Mouse (Mus musculus) CH12.LX (cell line): Measurements from ENCODE around the gene Arih1. TPM values are rescaled to one million over a fixed set of nuclear protein-coding genes. Genes with fewer than 3 reads are reported as not detected.

Experiments
- DNase-seq: peaks from one replicate; pipeline ENCODE4 v3.0.0-alpha.2; 2013; ENCODE audit errors: extremely low read depth
- H3K27ac ChIP-seq: 2 replicates; pipeline ENCODE4 v1.5.1; 2012; ENCODE audit warnings: low read depth, mild to moderate bottlenecking, control low read depth, moderate library complexity; ENCODE audit not compliant: insufficient read depth
- H3K27me3 ChIP-seq: replicated peaks from 2 replicates; pipeline ENCODE3; 2012; ENCODE audit warnings: inconsistent platforms
- H3K36me3 ChIP-seq, 2 experiments: replicated peaks in 1 of 2; 2 replicates each; pipeline versions ENCODE3 to v1.6.1; 2012; ENCODE audit warnings: inconsistent platforms in 1 of 2, low read length in 1 of 2, mild to moderate bottlenecking in 1 of 2, mixed read lengths in 1 of 2, moderate library complexity in 1 of 2; ENCODE audit not compliant: control insufficient read depth in 1 of 2, insufficient read depth in 1 of 2
- H3K4me1 ChIP-seq, 2 experiments: 2 replicates each; pipeline ENCODE4 v1.6.1; 2012; ENCODE audit warnings: inconsistent platforms in 1 of 2, moderate library complexity in 1 of 2; ENCODE audit not compliant: insufficient read depth in 2 of 2, control insufficient read depth in 1 of 2
- H3K4me2 ChIP-seq: 2 replicates; pipeline ENCODE4 v1.6.1; 2012; ENCODE audit warnings: low read depth, mild to moderate bottlenecking, control low read depth; ENCODE audit not compliant: poor library complexity, insufficient read depth, severe bottlenecking
- H3K4me3 ChIP-seq, 3 experiments: fragments of 150-350 bp in 1 of 3; sonication (generic) in 1 of 3; replicated peaks in 1 of 3; 2 replicates each; pipeline versions ENCODE3 to v1.5.1; 2011 to 2012; ENCODE audit warnings: low read depth in 2 of 3, low read length in 2 of 3, mild to moderate bottlenecking in 2 of 3, moderate library complexity in 2 of 3, control low read depth in 1 of 3, improper control_type of control experiment in 1 of 3, inconsistent platforms in 1 of 3, mixed read lengths in 1 of 3; ENCODE audit not compliant: poor library complexity in 1 of 3
- H3K79me2 ChIP-seq: replicated peaks from 2 replicates; pipeline ENCODE4 v1.6.1; 2012; ENCODE audit warnings: mild to moderate bottlenecking, moderate library complexity; ENCODE audit not compliant: control insufficient read depth, poor library complexity, insufficient read depth, severe bottlenecking; ENCODE audit errors: extremely low read depth
- H3K9ac ChIP-seq: 2 replicates; pipeline ENCODE4 v1.6.1; 2012; ENCODE audit warnings: low read depth, mild to moderate bottlenecking, control low read depth, moderate library complexity; ENCODE audit not compliant: insufficient read depth
- H3K9me3 ChIP-seq: replicated peaks from 2 replicates; pipeline ENCODE3; 2012; ENCODE audit warnings: low read length, inconsistent platforms, mixed read lengths
- CHD1 ChIP-seq: IDR thresholded peaks from 2 replicates; pipeline ENCODE4 v1.6.1; 2012; ENCODE audit warnings: low read depth, low read length, improper control_type of control experiment, inconsistent platforms
- CTCF ChIP-seq, 2 experiments: IDR thresholded peaks in 1 of 2; conservative IDR thresholded peaks in 1 of 2; 2 replicates each; pipeline ENCODE4 v1.5.1; 2011 to 2012; ENCODE audit warnings: low read depth in 2 of 2, low read length in 2 of 2, improper control_type of control experiment in 1 of 2, inconsistent platforms in 1 of 2, mild to moderate bottlenecking in 1 of 2, moderate library complexity in 1 of 2
- E2F4 ChIP-seq: IDR thresholded peaks from 2 replicates; pipeline ENCODE4 v1.6.1; 2011; ENCODE audit warnings: low read depth, low read length, improper control_type of control experiment; ENCODE audit not compliant: insufficient replicate concordance
- ELF1 ChIP-seq: IDR thresholded peaks from 2 replicates; pipeline ENCODE4 v1.6.1; 2014; ENCODE audit warnings: low read depth, mild to moderate bottlenecking, inconsistent platforms, low read length, improper control_type of control experiment
- ETS1 ChIP-seq: conservative IDR thresholded peaks from 2 replicates; pipeline ENCODE4 v1.6.1; 2012; ENCODE audit warnings: low read depth, mild to moderate bottlenecking, inconsistent platforms, low read length, improper control_type of control experiment, moderate library complexity
- HCFC1 ChIP-seq: IDR thresholded peaks from 2 replicates; pipeline ENCODE4 v1.6.1; 2012; ENCODE audit warnings: low read depth, mild to moderate bottlenecking, inconsistent platforms, low read length, improper control_type of control experiment
- IRF4 ChIP-seq: IDR thresholded peaks from 2 replicates; pipeline ENCODE4 v1.6.1; 2014; ENCODE audit warnings: low read depth, mild to moderate bottlenecking, inconsistent platforms, low read length, improper control_type of control experiment
- KAT2A ChIP-seq: IDR thresholded peaks from 2 replicates; pipeline ENCODE4 v1.6.1; 2012; ENCODE audit warnings: low read length, improper control_type of control experiment, inconsistent platforms; ENCODE audit not compliant: insufficient replicate concordance
- MAFK ChIP-seq: IDR thresholded peaks from 2 replicates; pipeline ENCODE4 v1.6.1; 2011; ENCODE audit warnings: low read length, improper control_type of control experiment; ENCODE audit not compliant: insufficient replicate concordance
- MAZ ChIP-seq: IDR thresholded peaks from 2 replicates; pipeline ENCODE4 v1.6.1; 2012; ENCODE audit warnings: low read depth, mild to moderate bottlenecking, inconsistent platforms, low read length, improper control_type of control experiment, moderate library complexity
- MXI1 ChIP-seq: IDR thresholded peaks from 2 replicates; pipeline ENCODE4 v1.6.1; 2011; ENCODE audit warnings: mild to moderate bottlenecking, low read depth, low read length, improper control_type of control experiment
- NELFE ChIP-seq: IDR thresholded peaks from 2 replicates; pipeline ENCODE4 v1.6.1; 2011; ENCODE audit warnings: low read depth, low read length, improper control_type of control experiment
- NRF1 ChIP-seq: IDR thresholded peaks from 2 replicates; pipeline ENCODE4 v1.6.1; 2014; ENCODE audit warnings: low read depth, mild to moderate bottlenecking, inconsistent platforms, low read length, improper control_type of control experiment, moderate library complexity
- PAX5 ChIP-seq: IDR thresholded peaks from 2 replicates; pipeline ENCODE4 v1.6.1; 2012; ENCODE audit warnings: low read length, inconsistent platforms, mixed read lengths
- POLR2A ChIP-seq: IDR thresholded peaks from 2 replicates; pipeline ENCODE4 v1.6.1; 2011; ENCODE audit warnings: low read depth, mild to moderate bottlenecking, improper control_type of control experiment, low read length
- RAD21 ChIP-seq: IDR thresholded peaks from 2 replicates; pipeline ENCODE4 v1.6.1; 2011; ENCODE audit warnings: low read depth, mild to moderate bottlenecking, low read length, improper control_type of control experiment, moderate library complexity
- RCOR1 ChIP-seq: conservative IDR thresholded peaks from 2 replicates; pipeline ENCODE4 v1.6.1; 2012; ENCODE audit warnings: low read depth, mild to moderate bottlenecking, inconsistent platforms, low read length, improper control_type of control experiment
- SIN3A ChIP-seq: IDR thresholded peaks from 2 replicates; pipeline ENCODE4 v1.6.1; 2012; ENCODE audit warnings: low read length, improper control_type of control experiment, inconsistent platforms
- SMC3 ChIP-seq: IDR thresholded peaks from 2 replicates; pipeline ENCODE4 v1.6.1; 2011; ENCODE audit warnings: low read depth, low read length, improper control_type of control experiment
- TBP ChIP-seq: conservative IDR thresholded peaks from 2 replicates; pipeline ENCODE4 v1.6.1; 2011; ENCODE audit warnings: low read depth, low read length, improper control_type of control experiment
- TCF12 ChIP-seq: IDR thresholded peaks from 2 replicates; pipeline ENCODE4 v1.6.1; 2014; ENCODE audit warnings: low read depth, mild to moderate bottlenecking, inconsistent platforms, low read length, improper control_type of control experiment
- UBTF ChIP-seq: IDR thresholded peaks from 2 replicates; pipeline ENCODE4 v1.6.1; 2012; ENCODE audit warnings: low read depth, mild to moderate bottlenecking, inconsistent platforms, low read length, improper control_type of control experiment, moderate library complexity
- USF1 ChIP-seq: IDR thresholded peaks from 2 replicates; pipeline ENCODE4 v1.6.1; 2014; ENCODE audit warnings: low read depth, mild to moderate bottlenecking, inconsistent platforms, low read length, improper control_type of control experiment
- USF2 ChIP-seq: conservative IDR thresholded peaks from 2 replicates; pipeline ENCODE4 v1.6.1; 2011; ENCODE audit warnings: low read depth, low read length, improper control_type of control experiment
- ZKSCAN1 ChIP-seq: IDR thresholded peaks from 2 replicates; pipeline ENCODE4 v1.6.1; 2012; ENCODE audit warnings: low read depth, inconsistent platforms, low read length, improper control_type of control experiment, borderline replicate concordance
- ZMIZ1 ChIP-seq: IDR thresholded peaks from 2 replicates; pipeline ENCODE4 v1.6.1; 2012; ENCODE audit warnings: low read depth, mild to moderate bottlenecking, inconsistent platforms, low read length, improper control_type of control experiment
- ZNF384 ChIP-seq: IDR thresholded peaks from 2 replicates; pipeline ENCODE4 v1.6.1; 2012; ENCODE audit warnings: low read depth, low read length, improper control_type of control experiment, inconsistent platforms
- dilution Hi-C: fragments of 300-500 bp; cut with MboI; formaldehyde crosslinking; loops from 2 replicates; pipeline ENCODE4 v1.14.3; 2020; ENCODE audit warnings: low sequenced_read_pairs; ENCODE audit not compliant: extremely low pct_unique_long_range_greater_than_20kb, extremely low pct_ligation_motif_present
- in situ Hi-C: fragments of 300-500 bp; cut with MboI; formaldehyde crosslinking; loops from 3 replicates; pipeline ENCODE4 v1.14.3; 2019; ENCODE audit warnings: low sequenced_read_pairs, low pct_ligation_motif_present, low pct_unique_long_range_greater_than_20kb, mixed read lengths
- polyA plus RNA-seq: library from polyadenylated mRNA; unstranded; fragments of >175 nt; gene quantifications from 2 replicates; pipeline ENCODE4 v1.2.1, GENCODE M21; 2012; ENCODE audit warnings: low read depth; ENCODE audit not compliant: insufficient read length
- total RNA-seq, 2 experiments: library from RNA; depleted of rRNA; stranded (reverse); fragments of 300-350 nt in 1 of 2; fragments of >200 nt in 1 of 2; gene quantifications; 2 replicates each; pipeline ENCODE4 v1.2.3; 2012 to 2014

The Arih1 gene
- total and polyA plus RNA-seq, 3 experiments: 38.7 to 68.7 (median 52.4) TPM

GRCm38 (mm10) chr9:59484760-59485159 lies 1.7 kb downstream of the Arih1 start:
- no peaks in the 10 kb centered on the region for H3K27me3 ChIP-seq
- H3K79me2 ChIP-seq: peaks cover 46% of the 10 kb centered on the region
- no peak for DNase-seq
- TF ChIP-seq SMC3: no peak
- no peak overlapping the region for H3K27ac ChIP-seq
- H3K4me2 ChIP-seq: peak overlapping the region; percentile 76; the same call in 1 of the 2 replicates
- no peaks in the 10 kb centered on the region for H3K9me3 ChIP-seq
- H3K4me1 ChIP-seq: peaks cover 0 to 34% of the 10 kb centered on the region in 2 experiments; a peak in 2 of 4 replicates
- H3K4me3 ChIP-seq: peak overlapping the region; percentile 90 to 99 (median 91)
- peaks cover 0 to 2% of the 10 kb centered on the region in 2 experiments for H3K36me3 ChIP-seq
- dilution Hi-C loops: no loop called here
- peak overlapping the region; percentile 89 for H3K9ac ChIP-seq
- in situ Hi-C loops: no loop called here

GRCm38 (mm10) chr9:59482419-59482818 lies 4.0 kb downstream of the Arih1 start:
- Histone ChIP-seq H3K27ac (no peak overlapping the region), H3K36me3 (peaks cover 0 to 7% of the 10 kb centered on the region in 2 experiments), H3K27me3 (no peaks in the 10 kb centered on the region), H3K9me3 (no peaks in the 10 kb centered on the region), H3K4me1 (peaks cover 2 to 49% of the 10 kb centered on the region in 2 experiments; a peak in 2 of 4 replicates), H3K4me2 (peak overlapping the region; percentile 36), H3K4me3 (no peak overlapping the region), H3K9ac (no peak overlapping the region), H3K79me2 (peaks cover 58% of the 10 kb centered on the region)
- in situ Hi-C loops (no loop called here), dilution Hi-C loops (no loop called here)
- peak; percentile 65 for DNase-seq
- no peak for TF ChIP-seq RCOR1
- TF ChIP-seq MAZ: no peak
- TF ChIP-seq SIN3A: no peak
- no peak for TF ChIP-seq NELFE
- no peak for TF ChIP-seq USF2
- TF ChIP-seq CTCF (conservative IDR thresholded peaks at IDR 0.05 in 1 of 2, IDR thresholded peaks at IDR 0.05 in 1 of 2; ENCODE audit: low read depth in 2 of 2, low read length in 2 of 2): peak; percentile 44 to 68; a peak in 3 of 4 replicates
- TF ChIP-seq ZMIZ1: no peak
- no peak for TF ChIP-seq MAFK
- no peak for TF ChIP-seq ETS1
- peak; percentile 53 for TF ChIP-seq RAD21
- no peak for TF ChIP-seq POLR2A
- no peak for TF ChIP-seq UBTF
- TF ChIP-seq CHD1: no peak
- no peak for TF ChIP-seq ELF1
- TF ChIP-seq KAT2A: no peak
- no peak for TF ChIP-seq IRF4
- TF ChIP-seq MXI1: no peak
- no peak for TF ChIP-seq HCFC1
- no peak for TF ChIP-seq NRF1
- TF ChIP-seq TCF12: no peak
- TF ChIP-seq USF1: no peak
- peak; percentile 30; the same call in 1 of the 2 replicates for TF ChIP-seq ZNF384
- TF ChIP-seq E2F4: no peak
- no peak for TF ChIP-seq PAX5
- peak; percentile 36 for TF ChIP-seq SMC3
- no peak for TF ChIP-seq ZKSCAN1
- TF ChIP-seq TBP: no peak
